Mouse (Mus musculus) brain, embryonic 14.5 days (tissue): ENCODE results near the gene Grin1. TPM values are rescaled to one million over a fixed set of nuclear protein-coding genes. Genes with fewer than 3 reads are reported as not detected.

ENCODE experiments used
- DNase-seq: peaks from one replicate; pipeline ENCODE4 v3.0.0-alpha.2; 2011; ENCODE audit warnings: low read depth
- CTCF ChIP-seq: fragments of 200-500 bp; IDR thresholded peaks from 2 replicates; pipeline ENCODE4 v1.5.1; 2012; ENCODE audit warnings: inconsistent platforms, mild to moderate bottlenecking, moderate library complexity, borderline replicate concordance; ENCODE audit not compliant: insufficient read depth, insufficient read length; ENCODE audit errors: extremely low read depth
- POLR2A ChIP-seq: fragments of 200-500 bp; IDR thresholded peaks from 2 replicates; pipeline ENCODE4 v1.6.1; 2012; ENCODE audit warnings: mild to moderate bottlenecking, inconsistent platforms, borderline replicate concordance; ENCODE audit not compliant: poor library complexity, insufficient read depth, insufficient read length, severe bottlenecking; ENCODE audit errors: extremely low read depth
- polyA plus RNA-seq: library from polyadenylated mRNA; depleted of rRNA; stranded (reverse); fragments of >200 nt; gene quantifications from 2 replicates; pipeline ENCODE4 v1.2.3, GENCODE M21; 2012; rRNA removed

The Grin1 gene
- polyA plus RNA-seq, 1 experiment = 47.2 TPM

DNA sequence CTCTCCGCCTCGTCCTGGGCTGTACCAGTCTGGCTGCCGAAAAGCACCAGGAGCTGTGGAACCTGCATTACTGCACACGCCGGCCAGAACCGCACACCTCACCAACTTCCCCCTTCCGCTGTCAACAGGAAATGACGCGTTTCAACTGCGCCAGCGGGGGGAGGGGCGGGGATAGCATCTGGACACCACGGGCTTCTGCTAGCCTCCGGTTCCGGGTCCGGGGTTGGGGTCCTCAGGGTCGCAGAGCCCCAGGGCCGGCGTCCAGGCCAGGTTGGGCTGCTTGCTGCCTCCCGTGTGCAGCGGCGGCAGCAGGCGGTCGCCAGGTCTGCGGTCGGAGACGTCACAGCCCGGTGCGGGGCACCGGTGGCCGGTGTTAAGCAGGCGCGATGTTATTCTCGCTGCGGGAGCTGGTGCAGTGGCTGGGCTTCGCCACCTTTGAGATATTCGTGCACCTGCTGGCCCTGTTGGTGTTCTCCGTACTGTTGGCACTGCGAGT is 63.7 kb downstream of the Grin1 start, which contains the start of gene Tmem203:
Tmem203 (plus strand) TSS at position 156 of the 496 bp plus-strand sequence.
- peak; percentile 96 for DNase-seq
- TF ChIP-seq POLR2A (peak; percentile 54; the same call in 1 of the 2 replicates), CTCF (no peak)

DNA sequence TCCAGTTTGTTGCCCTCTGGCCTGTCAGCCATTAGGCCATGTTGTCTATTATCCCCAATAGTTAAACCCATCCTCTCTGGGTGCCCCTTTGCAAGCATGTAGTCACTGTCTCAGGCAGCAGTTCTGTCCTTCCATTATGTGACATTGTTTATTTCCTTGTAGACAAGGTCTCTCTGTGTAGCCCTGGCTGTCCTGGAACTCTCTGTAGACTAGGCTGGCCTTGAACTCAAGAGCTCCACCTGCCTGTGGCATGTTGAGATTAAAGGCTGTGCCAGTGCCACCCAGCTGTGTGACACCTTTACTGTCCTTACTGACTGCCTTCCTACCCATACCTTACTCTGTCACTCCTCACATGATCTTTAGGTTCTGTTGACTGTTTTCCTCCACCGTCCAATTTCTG is 66.7 kb downstream of the Grin1 start:
- no peak for TF ChIP-seq POLR2A
- TF ChIP-seq CTCF = peak; percentile 26; the same call in 1 of the 2 replicates
- no peak for DNase-seq

DNA sequence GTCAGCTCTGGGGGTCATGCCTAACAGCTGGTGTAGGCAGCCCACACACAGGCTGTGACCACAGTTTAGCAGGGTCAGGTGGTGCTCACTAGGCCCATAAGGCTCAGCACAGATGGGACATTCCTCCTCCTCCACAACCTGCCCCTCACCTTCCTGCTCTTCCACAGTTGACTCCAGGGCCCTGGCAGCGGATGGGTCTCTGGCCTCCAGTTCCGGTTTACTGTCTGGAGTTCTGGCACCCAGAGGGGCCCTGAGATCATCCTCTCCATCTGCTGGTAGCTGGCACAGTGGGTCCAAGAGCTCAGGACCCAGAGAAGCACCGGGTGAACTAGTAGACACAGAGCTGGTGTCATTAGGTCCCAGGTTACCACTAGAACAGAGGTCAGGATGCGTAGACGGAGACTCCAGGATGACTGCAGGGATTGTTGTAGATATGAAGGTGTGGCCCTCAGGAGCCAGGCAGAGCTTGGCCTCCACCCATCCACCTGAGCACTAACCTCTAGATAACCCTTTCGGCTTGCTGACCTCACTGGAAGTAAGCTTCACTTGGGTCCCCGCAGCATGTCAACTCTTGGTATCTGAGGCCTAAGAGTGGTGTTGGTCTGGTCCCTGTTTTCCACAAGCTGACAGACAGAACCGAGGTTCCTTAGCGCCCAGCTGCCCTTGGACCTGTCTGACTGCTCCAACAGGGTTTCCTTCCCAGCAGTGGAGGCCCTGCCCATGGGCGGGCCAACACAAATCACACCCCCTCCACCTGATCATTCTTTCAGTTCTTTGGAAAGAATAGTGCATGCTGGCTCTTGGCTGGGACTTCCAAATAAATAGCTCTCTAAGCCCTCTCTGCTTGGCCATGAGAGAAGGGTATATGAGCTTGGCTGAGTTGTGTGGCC is 72.6 kb downstream of the Grin1 start, which contains the start of gene AL732309.1:
AL732309.1 (minus strand) TSS at position 681 of the 890 bp plus-strand sequence.
- TF ChIP-seq POLR2A (no peak), CTCF (no peak)
- no peak for DNase-seq

DNA sequence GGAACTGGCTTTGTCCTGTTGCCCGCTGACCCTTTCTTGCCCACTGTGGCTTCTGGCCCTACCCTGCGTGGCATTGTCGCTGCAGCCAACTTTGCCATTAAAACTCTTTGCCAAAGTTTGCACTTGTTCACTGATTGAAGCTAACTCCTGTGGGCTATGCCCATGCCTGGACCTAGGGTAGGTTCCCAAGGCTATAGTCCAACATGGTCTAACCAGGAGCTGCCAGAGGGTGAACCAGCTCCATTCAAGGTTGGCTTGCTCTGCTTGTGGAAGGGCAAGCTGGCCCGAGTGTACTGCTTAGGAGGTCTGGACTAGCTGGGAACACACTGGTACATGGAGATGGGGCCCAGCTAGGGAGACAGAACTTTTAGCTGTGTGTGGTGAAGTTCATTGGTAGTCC is 74.8 kb downstream of the Grin1 start:
- TF ChIP-seq CTCF (no peak), POLR2A (no peak)

DNA sequence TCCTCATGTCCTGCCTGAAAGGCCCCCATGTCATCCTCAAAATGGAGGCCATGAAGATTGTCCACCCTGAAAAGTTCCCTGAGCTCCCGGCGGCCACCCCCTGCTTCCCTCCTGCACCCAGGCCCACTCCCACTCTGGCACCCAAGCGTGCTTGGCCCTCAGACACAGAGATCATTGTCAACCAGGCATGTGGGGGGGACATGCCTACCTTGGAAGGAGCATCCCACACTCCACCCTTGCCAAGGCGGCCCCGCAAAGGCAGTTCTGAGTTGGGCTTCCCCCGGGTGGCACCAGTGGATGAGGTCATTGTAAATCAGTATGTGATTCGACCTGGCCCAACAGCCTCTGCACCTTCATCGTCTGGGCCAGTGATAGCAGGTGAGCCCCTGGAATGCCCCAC is 75.6 kb downstream of the Grin1 start:
- no peak for TF ChIP-seq POLR2A
- no peak for TF ChIP-seq CTCF
- no peak for DNase-seq

More for the DNA sequence above, 74.8 kb downstream of the Grin1 start:
- no peak for DNase-seq

DNA sequence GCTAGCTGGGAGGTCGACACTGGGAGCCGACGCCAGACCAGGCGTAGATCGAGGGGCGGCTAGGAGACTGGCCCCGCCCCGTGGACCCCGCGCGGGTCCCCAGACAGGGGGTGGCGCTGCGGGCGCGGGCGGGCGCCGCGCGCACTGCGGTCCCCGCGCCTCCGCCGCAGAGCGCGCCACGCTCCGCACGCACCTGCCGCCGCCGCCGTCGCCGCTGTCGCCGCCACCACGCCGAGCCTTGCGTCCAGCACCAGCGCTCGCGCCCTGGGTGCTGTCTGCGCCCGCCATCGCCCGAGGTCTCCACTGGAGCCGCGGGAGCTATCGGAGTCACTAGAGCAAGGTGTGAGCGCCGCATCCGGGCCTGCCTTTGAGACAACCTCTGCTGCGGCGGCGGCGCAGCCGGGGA is 76.9 kb downstream of the Grin1 start, which contains the start of the genes Rnf208 and Cysrt1:
Rnf208 (plus strand) TSS at position 155 of the 406 bp plus-strand sequence.
Cysrt1 (minus strand) TSS at position 352 of the 406 bp plus-strand sequence.
- TF ChIP-seq CTCF (no peak), POLR2A (peak; percentile 63)

DNA sequence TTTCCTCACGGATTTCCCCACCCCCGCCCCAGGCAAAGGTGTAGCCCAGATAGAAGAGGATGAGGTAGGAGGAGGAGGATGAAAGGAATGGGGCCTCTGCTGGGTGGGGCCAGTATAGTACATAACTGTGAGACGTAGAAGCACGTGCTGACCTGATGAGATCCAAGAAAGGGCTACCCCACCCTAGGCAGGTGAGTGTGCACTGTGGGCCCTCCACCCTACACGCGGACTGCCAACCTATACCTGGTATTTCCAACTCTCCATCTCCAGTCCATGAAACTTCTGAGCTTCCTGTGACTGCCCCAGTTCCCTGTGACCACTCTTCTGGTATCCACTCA is 77.6 kb downstream of the Grin1 start:
- TF ChIP-seq POLR2A (no peak), CTCF (no peak)
- DNase-seq = no peak

More for the DNA sequence above, 76.9 kb downstream of the Grin1 start, which contains the start of the genes Rnf208 and Cysrt1:
- peak; percentile 56 for DNase-seq

Other genes starting within 250 kb of the Grin1 start
- gene Entpd8, start 238.9 kb downstream of the Grin1 start, polyA plus RNA-seq = 0.11 and 0.18 TPM in 2 replicates
- gene Noxa1, start 224.0 kb downstream of the Grin1 start, polyA plus RNA-seq = 0.04 TPM in 2 replicates
- gene Nrarp, start 138.4 kb downstream of the Grin1 start, polyA plus RNA-seq = 50.0 and 58.5 TPM in 2 replicates
- 1.9 and 2.0 TPM in 2 replicates for gene Tor4a, start 122.3 kb downstream of the Grin1 start, polyA plus RNA-seq
- gene Nelfb, start 107.7 kb downstream of the Grin1 start, polyA plus RNA-seq = 78.9 and 91.3 TPM in 2 replicates
- not detected in 2 replicates for gene Stpg3, start 104.5 kb downstream of the Grin1 start, polyA plus RNA-seq
- gene Fam166a, start 100.4 kb downstream of the Grin1 start, polyA plus RNA-seq = 0.10 and 0.14 TPM in 2 replicates
- 449 and 524 TPM in 2 replicates for gene Tubb4b, start 94.5 kb downstream of the Grin1 start, polyA plus RNA-seq
- gene Slc34a3, start 84.8 kb downstream of the Grin1 start, polyA plus RNA-seq = not detected in 2 replicates
- not detected in 2 replicates for gene Rnf224, start 82.4 kb downstream of the Grin1 start, polyA plus RNA-seq
- gene Rnf208, start 76.9 kb downstream of the Grin1 start, polyA plus RNA-seq = 127 and 148 TPM in 2 replicates
- gene Cysrt1, start 76.7 kb downstream of the Grin1 start, polyA plus RNA-seq = 0.10 and 0.67 TPM in 2 replicates
- gene AL732309.1, start 72.3 kb downstream of the Grin1 start, polyA plus RNA-seq = 19.1 and 22.6 TPM in 2 replicates
- 26.4 and 32.2 TPM in 2 replicates for gene Tmem203, start 63.7 kb downstream of the Grin1 start, polyA plus RNA-seq
- 7.7 and 13.0 TPM in 2 replicates for gene Tprn, start 56.6 kb downstream of the Grin1 start, polyA plus RNA-seq
- 105 and 160 TPM in 2 replicates for gene Ssna1, start 46.7 kb downstream of the Grin1 start, polyA plus RNA-seq
- gene Anapc2, start 46.7 kb downstream of the Grin1 start, polyA plus RNA-seq = 131 and 149 TPM in 2 replicates
- gene Tmem210, start 31.0 kb downstream of the Grin1 start, polyA plus RNA-seq = not detected in 2 replicates
- gene Lrrc26, start 29.3 kb downstream of the Grin1 start, polyA plus RNA-seq = 0.07 TPM in 1 of 2 replicates, not detected in the other
- gene Man1b1, start 13.2 kb upstream of the Grin1 start, polyA plus RNA-seq = 22.5 and 37.0 TPM in 2 replicates
- 35.3 and 57.1 TPM in 2 replicates for gene Dpp7, start 37.2 kb upstream of the Grin1 start, polyA plus RNA-seq
- 2.4 TPM in 2 replicates for gene Uap1l1, start 46.5 kb upstream of the Grin1 start, polyA plus RNA-seq
- 20.1 and 48.8 TPM in 2 replicates for gene Sapcd2, start 53.1 kb upstream of the Grin1 start, polyA plus RNA-seq
- gene Entpd2, start 76.7 kb upstream of the Grin1 start, polyA plus RNA-seq = 2.2 and 2.3 TPM in 2 replicates
- gene Npdc1, start 80.2 kb upstream of the Grin1 start, polyA plus RNA-seq = 621 and 644 TPM in 2 replicates
- 0.42 and 0.57 TPM in 2 replicates for gene Fut7, start 104.1 kb upstream of the Grin1 start, polyA plus RNA-seq
- 29.8 and 60.6 TPM in 2 replicates for gene Abca2, start 109.5 kb upstream of the Grin1 start, polyA plus RNA-seq
- 1.1 and 1.9 TPM in 2 replicates for gene Clic3, start 137.7 kb upstream of the Grin1 start, polyA plus RNA-seq
- 109 and 142 TPM in 2 replicates for gene Paxx, start 141.9 kb upstream of the Grin1 start, polyA plus RNA-seq
- 60.4 and 73.5 TPM in 2 replicates for gene Ptgds, start 150.9 kb upstream of the Grin1 start, polyA plus RNA-seq
- not detected in 2 replicates for gene Lcn12, start 174.7 kb upstream of the Grin1 start, polyA plus RNA-seq
- gene Fbxw5, start 181.6 kb upstream of the Grin1 start, polyA plus RNA-seq = 27.8 and 61.1 TPM in 2 replicates
- gene C8g, start 182.5 kb upstream of the Grin1 start, polyA plus RNA-seq = 1.9 and 3.6 TPM in 2 replicates
- gene Traf2, start 227.8 kb upstream of the Grin1 start, polyA plus RNA-seq = 12.6 and 13.8 TPM in 2 replicates
- 166 and 189 TPM in 2 replicates for gene Edf1, start 238.7 kb upstream of the Grin1 start, polyA plus RNA-seq